Mouse (Mus musculus) neutrophil, adult 5-6 weeks (primary cell): ENCODE results near the gene Frat2. TPM values are rescaled to one million over a fixed set of nuclear protein-coding genes. Genes with fewer than 3 reads are reported as not detected.

Experiments used
- ATAC-seq: fragments of 151-379, 151-347 bp; 2 replicates; pipeline ENCODE4 v1.8.0; 2017; ENCODE audit warnings: mild to moderate bottlenecking, moderate TSS enrichment; ENCODE audit not compliant: insufficient number of reproducible peaks, poor library complexity, low FRiP score, severe bottlenecking; ENCODE audit errors: extremely low read depth
- total RNA-seq: library from RNA; stranded (forward); fragments of 200-1000 nt; gene quantifications from 2 replicates; pipeline ENCODE4 v1.2.3, GENCODE M21; 2017

Frat2 gene
- total RNA-seq, 1 experiment from 2014 or later, result 22.0 TPM

DNA sequence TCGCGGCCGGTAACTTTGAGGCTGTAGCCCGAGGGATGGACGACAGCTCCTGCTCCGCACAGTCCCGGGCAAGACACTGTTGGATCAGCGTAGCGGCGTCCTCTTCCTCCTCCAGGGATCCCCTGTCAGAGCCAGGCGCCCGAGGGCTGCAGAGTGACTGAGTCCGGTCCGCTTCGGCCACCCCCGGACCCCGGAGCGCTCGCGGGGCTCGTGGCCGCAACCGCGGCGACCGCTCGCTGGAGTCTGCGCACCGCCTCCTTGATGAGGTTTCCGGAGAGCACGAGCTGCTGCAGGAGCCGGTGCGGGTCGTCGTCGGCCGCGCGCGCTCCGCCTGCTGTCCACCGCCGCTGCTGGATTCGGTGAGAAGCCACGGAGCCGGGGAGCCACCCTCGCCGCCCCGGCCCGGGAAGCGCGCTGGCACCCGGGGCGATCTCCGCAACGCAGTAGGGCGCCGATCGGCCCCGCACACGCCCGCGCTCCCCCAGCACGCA, 796 bp downstream of the Frat2 start:
- no peak for ATAC-seq

DNA sequence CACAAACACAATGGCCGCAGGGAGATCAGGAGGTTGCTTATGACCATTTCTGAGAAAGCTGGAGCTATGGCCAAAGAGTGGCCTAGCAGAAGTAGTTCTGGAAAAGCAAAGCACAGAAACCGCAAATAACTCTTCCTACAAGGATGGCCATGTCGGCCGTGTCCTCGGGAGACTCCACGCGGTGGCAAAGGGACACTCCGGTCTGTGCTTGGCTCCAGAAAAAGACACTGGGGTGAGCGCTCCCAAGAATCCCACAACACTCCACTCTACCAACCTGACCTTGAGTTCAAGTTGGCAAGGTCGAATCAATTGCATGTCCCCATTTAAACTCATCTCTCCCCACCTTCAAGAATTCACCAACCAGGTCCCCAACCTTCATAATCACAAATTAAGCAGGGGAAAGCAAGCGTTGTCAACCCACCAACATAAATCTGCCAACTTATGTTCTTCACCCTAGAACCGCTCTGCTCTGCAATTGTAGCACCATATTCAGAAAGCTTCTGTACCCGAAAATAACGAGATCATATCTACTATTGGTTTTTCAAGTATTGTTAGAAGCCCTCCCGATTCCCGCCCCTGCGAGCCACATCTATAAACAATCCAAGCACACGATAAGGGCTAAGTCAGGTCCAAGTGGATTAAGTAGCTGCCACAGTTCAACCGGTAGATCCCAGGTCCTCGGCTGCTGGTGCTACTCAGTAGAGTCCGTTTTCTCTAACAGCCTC, 1.4 kb downstream of the Frat2 start:
- ATAC-seq, result no peak

DNA sequence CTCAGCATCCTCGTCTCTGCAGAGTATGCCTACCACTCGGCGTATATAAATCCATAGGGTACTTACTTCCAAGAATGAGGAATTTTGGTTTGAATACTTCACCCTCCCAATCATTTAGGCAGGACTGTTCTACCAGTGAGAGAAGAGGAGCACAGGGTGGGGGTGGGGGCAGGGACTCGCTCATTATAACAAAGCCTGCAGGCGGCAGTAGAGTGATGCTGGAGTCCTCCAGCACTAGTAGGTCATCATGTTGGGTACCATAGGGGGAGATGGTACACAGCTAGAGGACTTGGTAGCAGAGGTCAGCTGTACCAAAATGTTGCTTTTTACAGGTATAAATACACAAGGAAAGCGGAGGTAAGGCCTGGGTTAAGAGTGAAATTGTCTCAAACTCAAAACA, 3.6 kb downstream of the Frat2 start:
- ATAC-seq, result no peak

DNA sequence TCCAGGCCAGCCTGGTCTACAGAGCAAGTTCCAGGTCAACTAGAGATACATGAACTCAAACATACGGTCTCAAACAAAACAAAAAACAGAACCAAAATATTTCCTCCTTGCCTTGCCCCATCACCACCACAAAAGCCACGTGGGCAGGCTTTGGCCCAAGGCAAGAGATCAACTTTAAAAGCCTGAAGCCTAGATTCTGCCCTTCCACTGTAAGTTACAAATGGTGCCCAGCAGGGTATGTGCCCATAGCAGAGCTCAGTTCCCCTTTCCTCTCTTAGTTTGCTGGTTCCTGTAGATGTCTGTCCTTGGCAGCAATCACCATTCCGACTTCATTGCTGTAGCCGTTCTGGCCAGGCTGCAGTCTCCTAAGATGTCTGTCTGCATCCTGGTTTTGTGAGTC, 5.2 kb downstream of the Frat2 start:
- peak; percentile 71 for ATAC-seq

DNA sequence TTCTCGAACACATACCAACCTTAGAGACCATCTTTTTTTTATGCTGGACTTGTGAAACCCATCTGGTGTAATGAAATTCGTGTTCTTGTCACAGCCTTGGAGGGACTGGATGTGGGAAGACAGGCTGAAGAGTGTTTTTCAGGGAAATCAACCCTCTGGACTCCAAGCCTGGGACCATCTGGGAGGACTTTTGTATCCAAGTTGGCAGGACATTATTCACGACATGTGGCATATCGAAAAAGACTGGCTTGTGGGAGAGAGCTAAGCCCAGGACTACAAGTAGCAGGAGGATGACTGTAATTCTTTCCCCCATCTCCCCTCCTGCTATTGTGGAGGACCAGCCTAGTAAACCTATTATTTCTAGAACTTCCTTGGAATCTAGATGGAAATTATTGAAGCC, 5.7 kb downstream of the Frat2 start:
- ATAC-seq, result no peak

DNA sequence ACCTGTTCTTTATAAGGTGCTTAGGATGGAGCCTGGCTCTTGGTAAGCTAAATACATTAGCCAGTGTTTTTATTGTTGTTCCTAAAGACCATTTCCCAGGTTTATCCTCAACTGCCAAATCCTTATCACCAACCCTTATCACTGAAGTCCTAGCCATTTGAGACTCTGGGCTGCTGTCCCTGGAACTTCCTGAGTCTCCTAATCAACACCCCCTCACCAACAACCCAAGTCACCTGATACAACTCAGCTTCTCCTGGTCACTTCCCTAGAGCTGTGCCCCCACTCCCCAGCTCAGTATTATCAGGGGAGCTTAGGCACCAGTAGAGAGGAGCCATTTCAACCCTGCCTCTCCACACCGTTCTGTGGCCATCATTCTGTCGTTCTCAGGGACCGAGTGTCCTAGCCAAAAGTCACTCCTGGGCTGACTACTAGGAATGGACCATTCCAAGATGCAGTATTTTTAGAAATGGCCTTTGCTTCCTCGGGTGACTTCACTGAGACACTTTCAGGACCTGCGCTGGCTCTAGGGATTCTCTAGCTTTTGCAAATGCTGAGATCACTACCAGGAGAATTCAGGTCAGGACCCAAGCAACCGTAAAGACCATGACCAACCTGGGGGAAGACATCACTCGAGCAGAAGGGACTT, 6.7 kb downstream of the Frat2 start:
- no peak for ATAC-seq

DNA sequence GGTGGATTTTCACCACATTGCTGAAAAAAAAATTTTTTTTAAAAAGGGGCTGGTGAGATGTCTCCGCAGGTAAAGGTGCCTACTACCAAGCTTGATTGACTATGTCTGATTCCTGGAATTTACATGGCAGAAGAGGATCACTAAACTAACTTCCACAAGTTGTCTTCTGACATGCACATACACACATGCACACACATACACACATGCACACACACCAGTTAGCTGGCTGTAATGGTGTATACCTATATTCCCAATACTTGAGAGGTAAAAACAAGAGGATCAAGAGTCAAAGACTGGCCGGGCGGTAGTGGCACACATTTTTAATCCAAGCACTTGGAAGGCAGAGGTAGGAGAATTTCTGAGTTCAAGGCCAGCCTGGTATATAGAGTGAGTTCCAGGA, 8.2 kb downstream of the Frat2 start:
- no peak for ATAC-seq

DNA sequence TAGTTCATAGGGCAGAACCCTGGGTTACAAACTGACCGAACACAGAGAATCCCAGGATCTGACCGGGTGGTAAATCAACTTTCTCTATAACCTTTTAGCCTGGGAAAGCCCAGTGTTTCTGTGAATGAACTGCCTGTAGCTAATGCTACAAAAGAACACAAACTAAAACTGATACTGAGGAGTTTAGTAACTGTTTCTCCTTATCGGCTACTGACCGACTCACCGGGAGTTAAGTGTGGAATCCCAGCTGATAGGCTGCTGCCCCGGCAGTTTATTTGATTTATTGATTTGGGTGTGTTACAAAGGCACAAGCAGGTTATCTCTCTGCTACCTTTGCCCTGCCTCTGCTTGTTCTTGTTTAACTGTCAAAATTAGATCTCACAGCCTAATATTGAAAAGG, 9.1 kb downstream of the Frat2 start:
- ATAC-seq, result no peak

DNA sequence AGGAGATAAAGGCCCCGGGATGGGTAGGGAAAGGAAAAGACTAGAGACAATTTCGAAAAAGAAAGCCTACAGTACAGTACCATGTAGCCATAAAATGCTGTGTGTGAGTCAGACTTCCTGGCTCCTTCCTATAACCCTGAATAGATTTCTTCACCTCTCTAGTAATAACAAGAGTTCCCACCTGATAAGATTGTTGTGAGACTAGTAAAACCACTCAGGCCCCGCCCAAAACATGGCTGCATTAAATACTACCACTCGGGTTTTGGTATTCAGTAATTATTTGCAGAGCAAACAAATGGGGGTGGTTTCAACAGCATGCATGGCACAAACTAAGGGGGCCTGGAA, 10.0 kb downstream of the Frat2 start:
- ATAC-seq, result no peak

DNA sequence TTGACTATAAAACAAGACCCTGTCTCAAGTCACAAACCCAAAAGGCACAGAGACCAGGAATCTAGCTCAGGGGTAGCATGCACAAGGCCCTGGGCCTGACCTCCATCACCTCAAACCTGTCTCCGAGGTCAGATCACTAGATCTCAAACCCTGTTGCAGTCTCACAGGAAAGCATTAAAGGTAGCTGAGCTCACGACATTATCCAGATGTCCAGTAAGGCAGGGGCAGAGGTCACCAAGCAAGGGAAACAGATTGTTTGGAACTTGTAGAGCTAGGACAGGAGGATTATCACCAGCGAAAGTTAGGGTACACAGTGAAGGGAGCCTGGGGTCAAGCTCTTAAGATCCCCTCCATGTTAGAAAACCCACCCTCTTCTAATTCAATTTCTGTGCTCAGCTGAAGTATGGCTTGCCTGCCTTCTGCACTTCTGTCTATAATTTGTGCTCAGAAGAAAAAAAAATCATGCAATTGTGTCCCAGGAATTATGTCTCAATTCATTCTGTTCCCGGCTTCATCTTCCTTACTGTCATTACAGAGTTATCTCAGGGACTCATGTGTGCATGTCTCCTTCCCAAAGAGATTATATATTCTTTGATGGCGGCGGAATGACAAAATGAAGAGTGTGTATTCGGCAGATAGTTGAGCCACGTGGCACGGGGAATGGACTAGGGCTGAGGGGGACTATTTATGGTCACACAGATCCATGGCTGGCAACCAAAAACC, 10.6 kb downstream of the Frat2 start:
- no peak for ATAC-seq

DNA sequence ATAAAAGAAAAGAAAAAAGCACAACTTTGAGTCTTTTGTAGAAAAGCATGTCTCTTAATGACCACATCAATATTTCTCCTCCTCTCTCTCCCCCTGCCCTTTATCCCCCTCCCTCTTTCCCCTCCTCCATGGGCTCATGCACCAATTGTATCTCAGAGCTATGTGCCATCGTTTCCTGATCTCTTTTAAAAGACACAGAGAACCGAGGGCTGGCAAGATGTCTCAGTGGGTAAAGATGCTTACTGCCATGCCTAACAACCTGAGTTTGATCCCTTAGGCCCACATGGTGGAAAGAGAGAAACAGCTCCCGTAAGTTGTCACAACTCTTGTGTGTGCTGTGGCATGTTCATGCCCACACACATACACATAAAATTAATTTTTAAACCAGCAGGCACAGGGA, 11.2 kb downstream of the Frat2 start:
- no peak for ATAC-seq

DNA sequence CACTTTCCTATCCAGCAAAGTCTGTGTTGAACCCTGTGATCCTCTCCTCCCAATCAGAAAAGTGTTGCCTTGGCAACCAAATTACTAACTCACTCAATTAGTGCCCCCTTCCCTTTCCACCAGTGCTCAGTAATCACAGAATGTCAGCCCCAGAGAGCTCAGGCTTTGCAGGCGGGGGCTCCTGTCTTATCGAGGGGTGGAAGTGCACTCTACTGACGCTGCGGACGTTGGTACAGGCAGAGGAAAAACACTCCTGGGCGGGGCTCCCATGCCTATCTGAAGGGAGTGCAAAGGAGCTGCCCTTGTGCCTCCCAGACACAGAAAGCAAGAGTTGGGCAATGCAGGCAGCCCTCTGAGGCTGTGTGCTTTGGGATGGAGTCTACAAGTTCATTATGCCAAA, 12.1 kb downstream of the Frat2 start:
- ATAC-seq, result no peak

DNA sequence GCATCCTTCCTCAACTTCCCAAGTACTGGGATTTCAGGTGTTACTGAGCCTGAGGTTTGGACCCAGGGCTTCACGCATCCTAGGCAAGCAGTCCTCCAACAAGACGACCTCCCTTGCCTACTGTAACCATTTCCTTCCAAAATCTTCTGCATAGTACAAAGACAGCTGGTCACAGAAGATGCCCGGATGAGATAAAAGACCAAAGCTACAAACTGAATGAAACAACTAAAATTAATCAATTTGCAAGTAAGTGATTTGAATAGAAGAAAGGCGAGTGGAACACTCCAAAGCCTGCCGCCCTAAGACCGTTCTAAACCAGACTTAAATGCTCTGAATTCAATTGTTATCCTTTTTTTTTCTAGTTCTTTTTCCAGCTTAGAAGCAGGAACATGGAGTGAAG, 12.5 kb downstream of the Frat2 start:
- ATAC-seq, result no peak

DNA sequence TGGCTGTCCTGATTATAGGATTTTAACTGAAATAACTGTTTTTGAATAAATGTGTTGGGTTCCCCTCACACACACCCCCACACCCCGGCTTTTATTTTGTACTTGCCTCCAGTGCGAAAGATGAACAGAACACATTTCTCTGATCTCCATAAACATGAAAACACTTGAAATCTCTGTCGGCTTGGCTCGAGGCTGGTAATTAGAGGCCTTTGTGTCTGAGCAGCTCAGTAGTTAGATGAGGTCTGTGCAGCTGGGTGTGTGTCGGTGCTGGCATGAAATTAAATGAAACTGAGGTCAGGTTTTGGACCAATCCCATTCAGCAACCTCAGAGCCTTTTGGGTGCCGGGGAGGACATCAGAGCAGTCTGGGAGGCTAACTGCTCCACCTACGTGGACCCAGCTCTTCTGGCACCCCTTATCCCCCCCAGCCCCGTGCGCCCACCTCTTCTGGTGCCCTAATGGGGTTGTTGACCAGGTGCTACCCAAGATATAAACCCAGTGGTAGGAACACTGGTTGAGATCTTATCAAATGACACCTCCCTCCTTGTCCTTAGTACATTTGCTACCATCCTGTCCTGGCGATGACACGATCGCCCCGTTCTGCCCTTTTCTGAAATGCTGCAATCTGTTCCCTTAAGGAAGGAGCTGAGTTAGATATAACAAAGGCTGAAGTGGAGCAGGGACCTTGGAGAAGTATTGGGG, 15.3 kb downstream of the Frat2 start:
- no peak for ATAC-seq

DNA sequence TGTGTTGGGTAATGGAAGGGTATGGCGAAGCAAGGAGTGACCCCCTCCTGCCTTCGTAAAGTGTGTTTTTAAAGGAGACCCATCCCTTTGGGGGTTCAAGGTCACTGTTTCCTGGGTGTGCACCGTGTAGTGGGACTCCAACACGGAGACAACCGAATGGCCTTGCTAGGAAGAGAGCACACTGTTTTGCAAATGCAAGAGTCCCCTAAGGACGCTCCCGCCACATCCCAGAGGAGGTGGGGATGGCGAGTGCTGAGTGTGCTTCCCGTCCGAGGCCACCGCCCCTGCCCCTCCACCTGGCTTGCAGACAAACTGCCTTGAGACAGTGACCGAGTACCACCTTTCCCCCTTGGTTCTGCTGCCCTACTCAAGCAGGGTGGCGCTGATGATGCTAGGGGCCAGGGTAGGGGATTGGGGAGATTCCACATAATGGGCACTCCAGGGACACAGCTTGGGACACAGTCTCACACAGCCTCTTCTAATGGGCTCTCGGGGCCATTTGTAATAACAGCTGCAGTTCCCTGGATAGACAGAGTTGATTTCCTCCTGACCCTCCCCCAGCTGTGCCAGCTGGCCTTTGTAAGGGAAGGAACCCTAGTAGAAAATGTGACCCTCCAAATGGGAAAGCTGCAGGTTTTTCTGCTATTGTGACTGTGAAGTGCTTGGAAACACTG, 16.1 kb downstream of the Frat2 start:
- ATAC-seq, result no peak

DNA sequence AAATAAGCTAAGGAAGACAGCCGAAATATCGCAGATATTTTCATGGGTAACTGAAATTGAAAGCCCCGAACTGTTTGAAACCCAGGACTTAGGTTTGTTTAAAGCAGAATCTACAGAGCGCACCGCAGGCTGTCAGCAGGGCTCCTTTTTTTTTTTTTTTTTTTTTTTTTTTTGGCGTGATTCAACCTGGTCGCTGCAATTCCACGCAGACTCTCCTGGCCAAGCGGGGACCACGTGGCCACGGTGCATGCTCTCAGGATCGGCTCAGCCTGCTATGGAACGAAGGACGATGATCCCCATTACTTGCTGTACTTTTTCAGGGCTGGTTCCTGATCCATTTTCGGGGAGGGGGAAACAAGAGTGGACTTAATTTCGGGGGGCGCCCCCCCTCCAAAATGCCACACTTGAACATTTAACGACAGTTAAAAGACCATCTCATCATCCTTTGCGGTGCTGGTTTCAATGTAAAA, 16.8 kb downstream of the Frat2 start:
- ATAC-seq, result no peak

DNA sequence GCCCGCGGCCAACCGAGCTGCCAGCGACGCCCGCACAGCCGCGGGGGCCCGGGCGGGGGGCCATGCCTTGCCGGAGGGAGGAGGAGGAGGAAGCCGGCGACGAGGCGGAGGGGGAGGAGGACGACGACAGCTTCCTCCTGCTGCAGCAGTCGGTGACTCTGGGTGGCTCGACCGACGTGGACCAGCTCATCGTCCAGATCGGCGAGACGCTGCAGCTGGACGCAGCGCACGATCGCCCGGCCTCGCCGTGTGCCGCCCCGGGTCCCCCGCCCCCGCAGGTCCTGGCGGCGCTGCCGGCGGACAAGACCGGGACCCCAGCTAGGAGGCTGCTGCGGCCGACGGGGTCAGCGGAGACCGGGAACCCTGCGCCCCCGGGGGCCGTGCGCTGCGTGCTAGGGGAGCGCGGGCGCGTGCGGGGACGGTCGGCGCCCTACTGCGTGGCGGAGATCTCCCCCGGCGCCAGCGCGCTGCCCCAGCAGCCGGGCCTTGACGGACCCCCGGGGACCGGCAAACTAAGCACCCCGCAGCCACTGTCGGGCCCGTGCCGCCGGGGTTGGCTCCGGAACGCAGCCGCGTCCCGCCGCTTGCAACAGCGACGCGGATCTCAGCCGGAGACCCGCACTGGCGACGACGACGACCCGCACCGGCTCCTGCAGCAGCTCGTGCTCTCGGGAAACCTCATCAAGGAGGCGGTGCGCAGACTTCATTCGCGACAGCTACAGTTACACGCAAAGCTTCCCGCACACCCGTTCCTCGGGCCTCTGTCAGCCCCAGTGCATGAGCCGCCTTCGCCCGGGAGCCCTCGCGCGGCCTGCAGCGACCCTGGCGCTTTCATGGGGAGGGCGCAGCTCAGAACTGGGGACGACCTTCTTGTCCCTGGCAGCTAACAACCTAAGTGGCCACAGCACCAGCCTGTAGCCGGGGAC, 17.6 kb downstream of the Frat2 start:
- ATAC-seq, result peak; percentile 75
